Mouse (Mus musculus): Measurements from ENCODE around the gene 0610037L13Rik. TPM values are rescaled to one million over a fixed set of nuclear protein-coding genes. Genes with fewer than 3 reads are reported as not detected.

Gene 0610037L13Rik
- total RNA-seq, 2 experiments from 2014 or later, result 56.6 to 62.9 TPM

GRCm38 (mm10) chr4:107944141-107944540, 54.5 kb downstream of the 0610037L13Rik start:
- no peak for DNase-seq (ENCODE audit: extremely low spot score in 1 of 2, low spot score in 2 of 2)
- no peak overlapping the region for H3K27ac ChIP-seq
- H3K4me3 ChIP-seq, result no peak overlapping the region
- TF ChIP-seq CTCF (IDR thresholded peaks at IDR 0.05), result no peak
- intact Hi-C loops (cut with DNase I), result no loop called here

Other genes with a start within 250 kb of the 0610037L13Rik start
- under 1 TPM; 0.27 to 0.44 TPM for gene Dmrtb1, start 205.6 kb upstream of the 0610037L13Rik start, total RNA-seq (2021)
- 100 to 1,000 TPM in 1 of 2 experiments, 10 to 100 TPM in 1; 93.2 to 123 TPM for gene Lrp8, start 87.6 kb upstream of the 0610037L13Rik start, total RNA-seq (2021)
- 10 to 100 TPM; 33.9 to 41.7 TPM for gene Magoh, start 10.1 kb upstream of the 0610037L13Rik start, total RNA-seq (2021)
- gene Cpt2, start 33.8 kb downstream of the 0610037L13Rik start, total RNA-seq (2021), result 1 to 10 TPM; 4.3 to 7.6 TPM
- under 1 TPM; 0.43 to 0.94 TPM for gene Slc1a7, start 78.5 kb downstream of the 0610037L13Rik start, total RNA-seq (2021)
- gene Podn, start 206.6 kb downstream of the 0610037L13Rik start, total RNA-seq (2021), result 10 to 100 TPM in 1 of 2 experiments, 1 to 10 TPM in 1; 8.7 to 10.4 TPM

Measured in left cerebral cortex, adult 2 months (tissue).